Mouse (Mus musculus) ES-E14 (cell line): Measurements from ENCODE around the gene Zc2hc1c. TPM values are rescaled to one million over a fixed set of nuclear protein-coding genes. Genes with fewer than 3 reads are reported as not detected.

Source experiments
- DNase-seq: peaks from one replicate; pipeline ENCODE4 v3.0.0-alpha.2; 2013; ENCODE audit warnings: low read depth, low spot score
- H3K27ac ChIP-seq: 2 replicates; pipeline ENCODE4 v1.5.1; 2012; ENCODE audit warnings: low read depth, mild to moderate bottlenecking, low read length, moderate library complexity, mixed read lengths; ENCODE audit not compliant: poor library complexity, insufficient read depth, severe bottlenecking
- H3K36me3 ChIP-seq: 2 replicates; pipeline ENCODE4 v1.6.1; 2012; ENCODE audit warnings: mild to moderate bottlenecking, low read length, moderate library complexity, mixed read lengths; ENCODE audit not compliant: control insufficient read depth, poor library complexity, insufficient read depth, severe bottlenecking
- H3K4me1 ChIP-seq, 2 experiments: fragments of 150-350 bp in 1 of 2; sonication (generic) in 1 of 2; 2 replicates each; pipeline ENCODE4 v1.6.1; 2012; ENCODE audit warnings: low read length in 2 of 2, mild to moderate bottlenecking in 1 of 2, mixed read lengths in 1 of 2; ENCODE audit not compliant: control insufficient read depth in 2 of 2, insufficient read depth in 2 of 2, poor library complexity in 1 of 2
- H3K4me3 ChIP-seq, 2 experiments: fragments of 150-350 bp in 1 of 2; sonication (generic) in 1 of 2; 2 replicates each; pipeline ENCODE4 v1.5.1; 2012; ENCODE audit warnings: low read length in 2 of 2, low read depth in 1 of 2, mild to moderate bottlenecking in 1 of 2, mixed read lengths in 1 of 2; ENCODE audit not compliant: insufficient read depth in 1 of 2, poor library complexity in 1 of 2, severe bottlenecking in 1 of 2
- H3K9ac ChIP-seq: 2 replicates; pipeline ENCODE4 v1.6.1; 2012; ENCODE audit warnings: low read depth, mild to moderate bottlenecking, low read length, mixed read lengths; ENCODE audit not compliant: poor library complexity, insufficient read depth, severe bottlenecking
- H3K9me3 ChIP-seq: fragments of 150-350 bp; sonication (generic); 2 replicates; pipeline ENCODE4 v1.6.1; 2012; ENCODE audit warnings: low read depth, mild to moderate bottlenecking, low read length; ENCODE audit not compliant: control insufficient read depth, insufficient read depth
- CHD2 ChIP-seq: IDR thresholded peaks from 2 replicates; pipeline ENCODE4 v1.6.1; 2014; ENCODE audit warnings: mild to moderate bottlenecking, low read depth, low read length, inconsistent platforms
- HCFC1 ChIP-seq: IDR thresholded peaks from 2 replicates; pipeline ENCODE4 v1.6.1; 2012; ENCODE audit warnings: low read length, inconsistent platforms, borderline replicate concordance; ENCODE audit not compliant: insufficient read depth
- MAFK ChIP-seq: IDR thresholded peaks from 2 replicates; pipeline ENCODE4 v1.6.1; 2014; ENCODE audit warnings: mild to moderate bottlenecking, low read depth, low read length, inconsistent platforms; ENCODE audit not compliant: insufficient read depth
- ZC3H11A ChIP-seq: IDR thresholded peaks from 2 replicates; pipeline ENCODE4 v1.6.1; 2012; ENCODE audit warnings: low read depth, mild to moderate bottlenecking, inconsistent platforms, low read length, borderline replicate concordance
- ZNF384 ChIP-seq: IDR thresholded peaks from 2 replicates; pipeline ENCODE4 v1.6.1; 2012; ENCODE audit warnings: low read depth, low read length, inconsistent platforms
- in situ Hi-C, 2 experiments: fragments of 600-800 bp; cut with MboI; formaldehyde crosslinking; loops; one replicate each; pipeline ENCODE4 v1.15.1; 2025; ENCODE audit warnings: low sequenced_read_pairs in 2 of 2, inconsistent platforms in 1 of 2; ENCODE audit not compliant: unreplicated experiment in 2 of 2
- total RNA-seq: library from RNA; depleted of rRNA; stranded (reverse); fragments of 300-350 nt; gene quantifications from 2 replicates; pipeline ENCODE4 v1.2.3, GENCODE M21; 2012; rRNA removed

The Zc2hc1c gene
- total RNA-seq, 1 experiment: 0.45 TPM

- no peaks in the 10 kb centered on the region for H3K9me3 ChIP-seq
- peaks cover 0 to 6% of the 10 kb centered on the region in 2 experiments; a peak in 2 of 4 replicates for H3K4me1 ChIP-seq
- H3K9ac ChIP-seq: no peak overlapping the region
- H3K4me3 ChIP-seq: no peak overlapping the region
- peaks cover 11% of the 10 kb centered on the region; the same call in 1 of the 2 replicates for H3K36me3 ChIP-seq
- TF ChIP-seq ZC3H11A (peak; percentile 56), MAFK (no peak)
- no peak for DNase-seq
- H3K27ac ChIP-seq: no peak overlapping the region
- in situ Hi-C loops: loop anchor here (10.0 to 25.0 kb wide), 2 partner anchors 138 to 316 kb away; no protein-coding TSS in a partner anchor
These were observed 58.0 kb downstream of the Zc2hc1c start for GRCm38 (mm10) chr12:85346374-85346773.

- no peaks in the 10 kb centered on the region for H3K9me3 ChIP-seq
- peaks cover 11% of the 10 kb centered on the region; the same call in 1 of the 2 replicates for H3K36me3 ChIP-seq
- no peak overlapping the region for H3K9ac ChIP-seq
- no peak for TF ChIP-seq HCFC1
- no peak for TF ChIP-seq MAFK
- no peak for TF ChIP-seq ZC3H11A
- no peak for TF ChIP-seq CHD2
- TF ChIP-seq ZNF384: no peak
- H3K27ac ChIP-seq: no peak overlapping the region
- peaks cover 0 to 6% of the 10 kb centered on the region in 2 experiments; a peak in 2 of 4 replicates for H3K4me1 ChIP-seq
- in situ Hi-C loops: loop anchor here (10.0 to 25.0 kb wide), 2 partner anchors 138 to 315 kb away; no protein-coding TSS in a partner anchor
- no peak for DNase-seq
- no peak overlapping the region for H3K4me3 ChIP-seq
These were observed 58.8 kb downstream of the Zc2hc1c start for GRCm38 (mm10) chr12:85347196-85347595.

- in situ Hi-C loops: loop anchor here (10.0 to 25.0 kb wide), 2 partner anchors 136 to 314 kb away; no protein-coding TSS in a partner anchor
- no peak for DNase-seq
- no peak overlapping the region for H3K27ac ChIP-seq
- peaks cover 0 to 6% of the 10 kb centered on the region in 2 experiments; a peak in 2 of 4 replicates for H3K4me1 ChIP-seq
- H3K9me3 ChIP-seq: no peaks in the 10 kb centered on the region
- H3K36me3 ChIP-seq: peaks cover 13% of the 10 kb centered on the region; the same call in 1 of the 2 replicates
- TF ChIP-seq MAFK (no peak), CHD2 (no peak), ZC3H11A (no peak), ZNF384 (no peak), HCFC1 (no peak)
- no peak overlapping the region for H3K9ac ChIP-seq
- H3K4me3 ChIP-seq: no peak overlapping the region
These were observed 59.9 kb downstream of the Zc2hc1c start for GRCm38 (mm10) chr12:85348338-85348737.

Other genes starting within 250 kb of the Zc2hc1c start
- 0.98 and 1.8 TPM in 2 replicates for gene Prox2, start 177.8 kb upstream of the Zc2hc1c start, total RNA-seq
- 85.3 and 98.8 TPM in 2 replicates for gene Dlst, start 177.8 kb upstream of the Zc2hc1c start, total RNA-seq
- 4.0 and 7.8 TPM in 2 replicates for gene Rps6kl1, start 137.3 kb upstream of the Zc2hc1c start, total RNA-seq
- 3.0 and 6.9 TPM in 2 replicates for gene Pgf, start 110.8 kb upstream of the Zc2hc1c start, total RNA-seq
- 109 and 136 TPM in 2 replicates for gene Eif2b2, start 69.1 kb upstream of the Zc2hc1c start, total RNA-seq
- 12.6 and 13.1 TPM in 2 replicates for gene Mlh3, start 18.0 kb upstream of the Zc2hc1c start, total RNA-seq
- gene Acyp1, start 153 bp upstream of the Zc2hc1c start, total RNA-seq: 12.2 and 15.0 TPM in 2 replicates
- gene Nek9, start 50.8 kb downstream of the Zc2hc1c start, total RNA-seq: 18.1 and 20.4 TPM in 2 replicates
- gene Tmed10, start 86.3 kb downstream of the Zc2hc1c start, total RNA-seq: 109 and 127 TPM in 2 replicates
- gene Fos, start 185.3 kb downstream of the Zc2hc1c start, total RNA-seq: 10.3 and 10.6 TPM in 2 replicates